Mouse (Mus musculus): ENCODE data around the gene Gps2.

GRCm38 (mm10) chr11:69922012-69922756 is 8.5 kb downstream of the Gps2 start:
- TF ChIP-seq CTCF (IDR thresholded peaks at IDR 0.05; ENCODE audit: low read depth, low read length) (no peak), POLR2A (IDR thresholded peaks at IDR 0.05; ENCODE audit: borderline replicate concordance, low read depth, low read length) (no peak)
